Mouse (Mus musculus) macrophage (primary cell): ENCODE measurements around the gene Zfp277. TPM values are rescaled to one million over a fixed set of nuclear protein-coding genes. Genes with fewer than 3 reads are reported as not detected.

ENCODE experiments used
- H3K27ac ChIP-seq: fragments of 350-480 bp; formaldehyde crosslinking; 2 replicates; pipeline ENCODE4 v1.9.0; 2021
- H3K36me3 ChIP-seq: fragments of 350-480 bp; formaldehyde crosslinking; 2 replicates; pipeline ENCODE4 v1.9.0; 2021; ENCODE audit errors: inconsistent target
- H3K4me3 ChIP-seq: fragments of 350-480 bp; formaldehyde crosslinking; 2 replicates; pipeline ENCODE4 v1.9.0; 2021; ENCODE audit errors: inconsistent target
- H3K79me2 ChIP-seq: fragments of 350-480 bp; formaldehyde crosslinking; 2 replicates; pipeline ENCODE4 v1.9.0; 2021; ENCODE audit errors: inconsistent target
- WGBS: methylation state at CpG from one replicate; pipeline ENCODE4 v1.1.7; 2026; ENCODE audit warnings: inconsistent platforms; ENCODE audit not compliant: missing documents; 5-methylcytosine and 5-hydroxymethylcytosine counted together
- polyA plus RNA-seq: library from polyadenylated mRNA; stranded (reverse); fragments of 250-400 nt; gene quantifications from 3 replicates; pipeline ENCODE4 v1.2.4, GENCODE M21; 2018; ENCODE audit warnings: inconsistent platforms
- total RNA-seq, 78 experiments: library from RNA; depleted of rRNA; stranded (reverse); fragments of 250-400 nt; gene quantifications; 1 replicate in 9 of 78; 2 replicates in 24 of 78; 3 replicates in 43 of 78; 4 replicates in 2 of 78; pipeline ENCODE4 v1.2.4; 2018; ENCODE audit warnings: inconsistent platforms in 56 of 78

Gene Zfp277
- 10 to 100 TPM in 23 of 26 experiments, 1 to 10 TPM in 3; 6.7 to 45.8 (median 33.7) TPM for total RNA-seq (2018; cell fraction: chromatin; rRNA removed)
- 10 to 100 TPM in 23 of 26 experiments, 1 to 10 TPM in 3; 7.5 to 18.8 (median 13.2) TPM for total RNA-seq (2018; cell fraction: cytosol; rRNA removed)
- total RNA-seq (2018; cell fraction: nucleus; rRNA removed): 10 to 100 TPM in 23 of 26 experiments, 1 to 10 TPM in 3; 7.1 to 40.3 (median 21.9) TPM
- 17.0 to 19.6 TPM (median 18.5 TPM) in 3 replicates for polyA plus RNA-seq

- peak within 1 kb of the TSS; percentile 54 for H3K27ac ChIP-seq
- H3K4me3 ChIP-seq: peak within 1 kb of the TSS; percentile 78
- under 1% methylated on average over 67 of the region's 80 CpGs for WGBS
- H3K79me2 ChIP-seq: peaks cover 89% of the 10 kb centered on the region
- no peaks in the 10 kb centered on the region for H3K36me3 ChIP-seq
Observed at GRCm38 (mm10) chr12:40445648-40446449, at the start of gene Zfp277, which contains the start of gene Dock4. Gene Zfp277 (minus strand): TSS chr12:40445902. Gene Dock4 (plus strand): TSS chr12:40445952.

GRCm38 (mm10) chr12:40486047-40486837, 40.5 kb upstream of the Zfp277 start:
- Histone ChIP-seq H3K27ac (no peak overlapping the region), H3K79me2 (peaks cover 62% of the 10 kb centered on the region; the same call in 1 of the 2 replicates), H3K4me3 (no peak overlapping the region), H3K36me3 (no peaks in the 10 kb centered on the region)
- 91% methylated on average over 12 of the region's 12 CpGs for WGBS

DNA sequence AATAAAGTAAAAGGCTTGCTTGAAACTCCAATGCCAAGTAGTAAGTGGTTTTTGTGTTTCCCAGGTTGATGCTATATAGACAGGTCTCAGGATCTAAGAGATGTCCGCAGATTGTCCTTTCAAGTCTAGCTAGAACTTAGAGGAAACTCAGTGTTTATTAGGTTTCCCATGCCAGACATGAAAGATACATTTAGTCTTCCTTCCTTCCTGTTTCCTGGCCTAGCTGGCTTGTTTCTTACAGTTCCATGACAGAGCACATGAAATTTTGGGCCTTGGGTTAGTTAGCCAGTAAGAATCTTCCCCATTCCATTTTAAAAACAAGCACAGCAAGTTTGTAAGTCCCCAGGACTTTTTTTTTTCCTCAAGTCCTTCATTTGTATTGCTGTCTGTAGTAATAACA, 39.5 kb upstream of the Zfp277 start:
- no peak overlapping the region for H3K27ac ChIP-seq
- WGBS: 100% methylated on average over 1 of the region's 1 CpGs
- H3K79me2 ChIP-seq: peaks cover 71% of the 10 kb centered on the region; the same call in 1 of the 2 replicates
- H3K4me3 ChIP-seq: no peak overlapping the region
- H3K36me3 ChIP-seq: no peaks in the 10 kb centered on the region

GRCm38 (mm10) chr12:40484224-40484623, 38.5 kb upstream of the Zfp277 start:
- H3K4me3 ChIP-seq: no peak overlapping the region
- H3K36me3 ChIP-seq: no peaks in the 10 kb centered on the region
- 52% methylated on average over 3 of the region's 3 CpGs for WGBS
- no peak overlapping the region for H3K27ac ChIP-seq
- H3K79me2 ChIP-seq: peaks cover 81% of the 10 kb centered on the region; the same call in 1 of the 2 replicates

GRCm38 (mm10) chr12:40477621-40478452, 32.1 kb upstream of the Zfp277 start:
- Histone ChIP-seq H3K79me2 (peaks cover 89% of the 10 kb centered on the region), H3K27ac (no peak overlapping the region), H3K4me3 (no peak overlapping the region), H3K36me3 (no peaks in the 10 kb centered on the region)
- WGBS: 93% methylated on average over 8 of the region's 8 CpGs

DNA sequence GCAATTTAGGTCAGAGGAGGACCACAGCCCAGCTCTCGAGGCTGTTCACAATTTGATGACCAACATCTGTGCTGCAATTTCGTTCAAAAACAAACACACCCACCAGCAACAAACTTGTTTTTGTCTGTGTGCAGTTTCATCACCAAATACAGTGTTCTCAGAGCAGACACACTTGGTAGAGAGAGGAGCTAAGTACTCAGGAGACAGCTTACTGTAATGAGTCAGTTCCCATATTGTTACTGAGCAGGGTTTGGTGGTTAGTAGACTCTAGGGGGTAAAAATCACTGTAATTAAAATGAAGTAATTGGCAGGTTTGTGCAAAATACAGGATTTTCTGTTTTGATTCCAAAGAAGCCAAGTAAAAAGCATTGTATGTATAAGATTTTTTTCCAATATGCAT, 28.0 kb upstream of the Zfp277 start:
- H3K4me3 ChIP-seq: no peak overlapping the region
- no peak overlapping the region for H3K27ac ChIP-seq
- 93% methylated on average over 2 of the region's 2 CpGs for WGBS
- no peaks in the 10 kb centered on the region for H3K36me3 ChIP-seq
- peaks cover 79% of the 10 kb centered on the region for H3K79me2 ChIP-seq

DNA sequence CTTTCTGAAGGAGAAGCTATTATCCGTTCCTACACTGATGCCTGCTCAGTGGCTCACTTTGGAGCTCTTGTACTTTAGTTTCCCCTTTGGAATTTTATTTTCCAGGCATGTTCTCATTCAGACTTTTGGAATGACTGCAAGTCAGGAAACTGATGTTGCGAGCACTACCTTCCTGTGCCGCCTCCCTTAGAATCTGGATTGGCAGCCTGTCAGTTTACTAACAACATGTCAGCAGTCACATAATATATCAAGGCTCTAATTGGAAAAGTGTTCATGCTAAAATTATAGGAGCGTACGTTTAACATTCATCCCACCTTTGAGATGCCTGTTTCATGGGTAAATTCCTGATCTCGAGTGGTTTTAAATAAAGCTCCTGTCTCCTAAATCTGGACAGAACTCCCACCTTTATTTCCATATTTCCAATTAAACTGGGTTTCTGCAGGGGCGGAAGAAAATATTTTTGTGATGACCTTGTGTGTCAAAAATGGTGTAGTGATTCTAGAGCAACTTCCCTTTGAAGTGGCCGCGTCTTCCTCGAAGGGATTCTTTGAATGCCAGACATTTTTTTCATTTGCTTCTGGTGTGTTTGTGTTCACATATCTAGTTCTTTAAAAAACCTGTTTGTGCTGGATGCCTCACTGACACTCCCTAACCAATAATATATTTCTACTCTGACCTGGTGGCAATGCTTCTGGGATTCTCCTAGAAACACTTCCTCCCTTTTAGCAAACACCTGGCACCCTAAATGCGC, 26.1 kb upstream of the Zfp277 start:
- 56% methylated on average over 11 of the region's 11 CpGs for WGBS
- Histone ChIP-seq H3K27ac (no peak overlapping the region), H3K79me2 (peaks cover 79% of the 10 kb centered on the region), H3K36me3 (no peaks in the 10 kb centered on the region), H3K4me3 (no peak overlapping the region)

GRCm38 (mm10) chr12:40469009-40469408, 23.3 kb upstream of the Zfp277 start:
- H3K79me2 ChIP-seq: peaks cover 78% of the 10 kb centered on the region; the same call in 1 of the 2 replicates
- no peak overlapping the region for H3K27ac ChIP-seq
- 63% methylated on average over 5 of the region's 5 CpGs for WGBS
- H3K4me3 ChIP-seq: no peak overlapping the region
- H3K36me3 ChIP-seq: no peaks in the 10 kb centered on the region

- H3K79me2 ChIP-seq: peaks cover 83% of the 10 kb centered on the region; the same call in 1 of the 2 replicates
- H3K27ac ChIP-seq: no peak overlapping the region
- no peaks in the 10 kb centered on the region for H3K36me3 ChIP-seq
- H3K4me3 ChIP-seq: no peak overlapping the region
- WGBS: 83% methylated on average over 4 of the region's 4 CpGs
Observed at GRCm38 (mm10) chr12:40468235-40468634, 22.5 kb upstream of the Zfp277 start.

GRCm38 (mm10) chr12:40464282-40464681, 18.6 kb upstream of the Zfp277 start:
- Histone ChIP-seq H3K79me2 (peaks cover 96% of the 10 kb centered on the region; the same call in 1 of the 2 replicates), H3K36me3 (no peaks in the 10 kb centered on the region), H3K4me3 (no peak overlapping the region), H3K27ac (no peak overlapping the region)
- WGBS: 92% methylated on average over 6 of the region's 6 CpGs

- WGBS: 72% methylated on average over 2 of the region's 2 CpGs
- no peaks in the 10 kb centered on the region for H3K36me3 ChIP-seq
- no peak overlapping the region for H3K27ac ChIP-seq
- H3K4me3 ChIP-seq: no peak overlapping the region
- peaks cover 96% of the 10 kb centered on the region; the same call in 1 of the 2 replicates for H3K79me2 ChIP-seq
Observed at GRCm38 (mm10) chr12:40463828-40464227, 18.1 kb upstream of the Zfp277 start.

- WGBS: 88% methylated on average over 7 of the region's 7 CpGs
- Histone ChIP-seq H3K27ac (no peak overlapping the region), H3K36me3 (no peaks in the 10 kb centered on the region), H3K79me2 (peaks cover 97% of the 10 kb centered on the region; the same call in 1 of the 2 replicates), H3K4me3 (no peak overlapping the region)
Observed at GRCm38 (mm10) chr12:40462693-40463235, 17.1 kb upstream of the Zfp277 start.

DNA sequence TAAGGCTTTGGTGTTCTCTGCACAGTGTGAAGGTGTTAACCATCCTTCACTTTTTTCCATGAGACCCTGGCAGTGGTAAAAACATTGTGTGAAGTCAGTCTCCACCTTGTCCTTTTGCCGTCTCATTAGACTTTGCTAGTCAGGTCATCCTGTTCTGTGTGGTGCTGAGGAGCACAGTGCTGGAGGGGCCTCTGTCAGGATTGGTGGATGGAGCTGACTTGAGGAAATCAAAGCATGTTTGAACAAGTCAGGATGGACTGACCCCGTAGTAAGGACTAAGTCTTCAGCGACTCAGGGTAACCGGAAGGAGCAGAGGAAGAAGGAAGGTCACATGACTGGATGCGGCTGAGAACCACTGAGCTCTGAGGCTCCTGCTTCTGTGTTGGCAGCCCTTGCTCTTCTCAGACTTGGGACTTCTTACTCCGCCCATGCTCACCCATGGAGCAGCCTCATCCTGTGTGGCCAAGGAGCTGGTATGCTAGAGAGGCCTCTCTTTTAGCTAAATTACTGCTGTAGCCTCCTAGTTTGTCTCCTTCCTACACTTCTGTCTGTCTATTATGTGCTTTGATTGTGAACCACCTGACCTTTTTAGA, 14.1 kb upstream of the Zfp277 start:
- Histone ChIP-seq H3K4me3 (no peak overlapping the region), H3K36me3 (no peaks in the 10 kb centered on the region), H3K79me2 (peaks cover 100% of the 10 kb centered on the region; the same call in 1 of the 2 replicates), H3K27ac (no peak overlapping the region)
- WGBS: 50% methylated on average over 6 of the region's 6 CpGs
